Comparison of ENCODE assay signal across 21 mouse cellular contexts in genomic region chr9:46478611-46479010, GRCm38 (mm10).
A peak's percentile ranks its signal among the peaks of the same experiment; 100 is the strongest.
DNase-seq lines count a peak whose midpoint lies in the region; TF ChIP-seq lines count a peak whose summit lies in the region.
"Had no signal": no experiment of that assay in that cellular context is flagged by ENCODE, and none has a peak within 500 bp of the region (broad histone marks: within the 10 kb centered on the region; RNA-seq: fewer than 3 reads in every experiment).

No protein-coding gene starts in this region.

- H3K36me3 ChIP-seq in kidney, adult 2 months (ENCODE audit: control insufficient read depth, insufficient read depth, low read length), result no peaks in the 10 kb centered on the region
- H3K36me3 ChIP-seq: embryonic facial prominence, embryonic 13.5 days; embryonic facial prominence, embryonic 15.5 days; forebrain, embryonic 10.5 days; forebrain, embryonic 12.5 days had no signal

- no peak for TF ChIP-seq POLR2A in kidney, adult 2 months (IDR thresholded peaks at IDR 0.05; ENCODE audit: low read depth, low read length)

- 0 out of 2 replicates have a peak, but pooled peaks cover 4% of the 10 kb centered on the region for H3K4me1 ChIP-seq in kidney, adult 2 months (ENCODE audit: control insufficient read depth, insufficient read depth, low read length)

- H3K27me3 ChIP-seq in kidney, adult 2 months (replicated peaks; ENCODE audit: control insufficient read depth, insufficient read depth, low read length), result no peaks in the 10 kb centered on the region
- H3K27me3 ChIP-seq: embryonic facial prominence, embryonic 13.5 days; embryonic facial prominence, embryonic 15.5 days had no signal

- 30% methylated on average over 2 of the region's 2 CpGs for WGBS in kidney, adult 2 months

- TF ChIP-seq CTCF in kidney, adult 2 months (conservative IDR thresholded peaks at IDR 0.05; ENCODE audit: insufficient read depth, insufficient read length, low read depth, low read length), result no peak

- no peak overlapping the region for H3K4me3 ChIP-seq in kidney, adult 2 months (ENCODE audit: insufficient read depth, low read depth, low read length)
- H3K4me3 ChIP-seq: embryonic facial prominence, embryonic 13.5 days; embryonic facial prominence, embryonic 15.5 days; erythroblast, embryonic 14.5 days; forebrain, embryonic 10.5 days; forebrain, embryonic 12.5 days had no signal

- H3K27ac ChIP-seq in kidney, adult 2 months (ENCODE audit: insufficient read depth, low read depth, low read length), result no peak overlapping the region
- H3K27ac ChIP-seq: embryonic facial prominence, embryonic 13.5 days; embryonic facial prominence, embryonic 15.5 days; forebrain, embryonic 12.5 days had no signal

- DNase-seq in kidney, adult 2 months, result peak; percentile 47
- no peak for DNase-seq in kidney, postnatal 25 days
- DNase-seq in kidney, adult 9 months, result peak; percentile 66
- DNase-seq in kidney, postnatal 14 days, result no peak
- DNase-seq in kidney, postnatal 36 days, result peak; percentile 20 to 21
- no peak for DNase-seq in kidney, postnatal 10 days
- DNase-seq: adrenal gland, adult 2 months; adrenal gland, postnatal 10 days; adrenal gland, postnatal 25 days; cerebellum, adult 11 months; cerebellum, adult 18-20 months; cerebellum, adult 8-10 months; cerebellum, adult 9-11 months; cerebellum, postnatal 14 days; cerebellum, postnatal 36 days; embryo, embryonic 11 days had no signal

Comparison
In these comparisons a context has a peak if more than half of its experiments do, and no peak if none do; other contexts are left out.
1. DNase-seq: peak in kidney, adult 2 months (single experiment), kidney, adult 9 months (single experiment) and kidney, postnatal 36 days (2 of 2); none in kidney, postnatal 25 days (0 of 2), kidney, postnatal 14 days (single experiment) and kidney, postnatal 10 days (single experiment).